Mouse (Mus musculus): ENCODE results near the gene Trem3. TPM values are rescaled to one million over a fixed set of nuclear protein-coding genes. Genes with fewer than 3 reads are reported as not detected.

Trem3 gene
- polyA plus RNA-seq, 1 experiment from 2014 or later = not detected

GRCm38 (mm10) chr17:48300861-48301260, 53.3 kb downstream of the Trem3 start:
- Histone ChIP-seq H3K4me1 (peaks cover 12% of the 10 kb centered on the region), H3K4me3 (0 out of 2 replicates have a peak overlapping the region, but pooled peaks have one; percentile 20), H3K9me3 (no peaks in the 10 kb centered on the region), H3K27ac (replicated peaks) (no peak overlapping the region), H3K36me3 (replicated peaks) (no peaks in the 10 kb centered on the region), H3K27me3 (replicated peaks; ENCODE audit: low read depth, poor library complexity, severe bottlenecking) (no peaks in the 10 kb centered on the region)
- DNase-seq (ENCODE audit: low spot score) = no peak
- WGBS = 78% methylated on average over 9 of the region's 9 CpGs

- DNase-seq (ENCODE audit: low spot score) = no peak
- no peak overlapping the region for H3K4me3 ChIP-seq
Observed at GRCm38 (mm10) chr17:48301792-48302191, 54.2 kb downstream of the Trem3 start.

More at GRCm38 (mm10) chr17:48301792-48302191, 54.2 kb downstream of the Trem3 start:
- no peaks in the 10 kb centered on the region for H3K9me3 ChIP-seq
- 87% methylated on average over 5 of the region's 5 CpGs for WGBS
- H3K4me1 ChIP-seq = peaks cover 12% of the 10 kb centered on the region
- H3K36me3 ChIP-seq (replicated peaks) = no peaks in the 10 kb centered on the region
- H3K27ac ChIP-seq (replicated peaks) = no peak overlapping the region
- no peaks in the 10 kb centered on the region for H3K27me3 ChIP-seq (replicated peaks; ENCODE audit: low read depth, poor library complexity, severe bottlenecking)

Other genes starting within 250 kb of the Trem3 start
- not detected in 2 replicates for gene 1700122O11Rik, start 209.5 kb upstream of the Trem3 start, polyA plus RNA-seq (2016; fragmentation: Nextera tagmentation; extraction: Ambion mirVana)
- gene 1700067P10Rik, start 158.5 kb upstream of the Trem3 start, polyA plus RNA-seq (2016; fragmentation: Nextera tagmentation; extraction: Ambion mirVana) = not detected in 2 replicates
- not detected in 2 replicates for gene 9830107B12Rik, start 101.5 kb upstream of the Trem3 start, polyA plus RNA-seq (2016; fragmentation: Nextera tagmentation; extraction: Ambion mirVana)
- not detected in 2 replicates for gene A530064D06Rik, start 80.5 kb upstream of the Trem3 start, polyA plus RNA-seq (2016; fragmentation: Nextera tagmentation; extraction: Ambion mirVana)
- not detected in 2 replicates for gene Trem1, start 15.0 kb upstream of the Trem3 start, polyA plus RNA-seq (2016; fragmentation: Nextera tagmentation; extraction: Ambion mirVana)
- gene Treml4, start 16.5 kb downstream of the Trem3 start, polyA plus RNA-seq (2016; fragmentation: Nextera tagmentation; extraction: Ambion mirVana) = 0.11 and 0.16 TPM in 2 replicates
- gene Treml2, start 51.7 kb downstream of the Trem3 start, polyA plus RNA-seq (2016; fragmentation: Nextera tagmentation; extraction: Ambion mirVana) = 0.28 and 0.40 TPM in 2 replicates
- not detected in 2 replicates for gene B430306N03Rik, start 68.4 kb downstream of the Trem3 start, polyA plus RNA-seq (2016; fragmentation: Nextera tagmentation; extraction: Ambion mirVana)
- gene Trem2, start 98.6 kb downstream of the Trem3 start, polyA plus RNA-seq (2016; fragmentation: Nextera tagmentation; extraction: Ambion mirVana) = 0.59 and 2.5 TPM in 2 replicates
- 1.0 and 2.2 TPM in 2 replicates for gene Treml1, start 112.1 kb downstream of the Trem3 start, polyA plus RNA-seq (2016; fragmentation: Nextera tagmentation; extraction: Ambion mirVana)
- 25.4 and 26.6 TPM in 2 replicates for gene Nfya, start 162.1 kb downstream of the Trem3 start, polyA plus RNA-seq (2016; fragmentation: Nextera tagmentation; extraction: Ambion mirVana)
- gene Oard1, start 162.2 kb downstream of the Trem3 start, polyA plus RNA-seq (2016; fragmentation: Nextera tagmentation; extraction: Ambion mirVana) = 87.8 and 89.5 TPM in 2 replicates
- gene Apobec2, start 185.2 kb downstream of the Trem3 start, polyA plus RNA-seq (2016; fragmentation: Nextera tagmentation; extraction: Ambion mirVana) = 0.61 and 1.2 TPM in 2 replicates
- gene Tspo2, start 203.7 kb downstream of the Trem3 start, polyA plus RNA-seq (2016; fragmentation: Nextera tagmentation; extraction: Ambion mirVana) = 0.24 and 0.45 TPM in 2 replicates
- 0.20 and 0.51 TPM in 2 replicates for gene Unc5cl, start 207.1 kb downstream of the Trem3 start, polyA plus RNA-seq (2016; fragmentation: Nextera tagmentation; extraction: Ambion mirVana)

Data from embryonic facial prominence, embryonic 10.5 days (tissue).